8 mouse cellular contexts compared by ENCODE assay signal in genomic region chr13:21172241-21173027, GRCm38 (mm10). TPM values are rescaled to one million over a fixed set of nuclear protein-coding genes. Genes with fewer than 3 reads are reported as not detected.
DNase-seq lines count a peak whose midpoint lies in the region; ATAC-seq and TF ChIP-seq lines count a peak whose summit lies in the region.

No protein-coding gene starts in this region.

- H3K4me2 ChIP-seq in limb, embryonic 11.5 days (ENCODE audit: low read depth, severe bottlenecking): peak overlapping the region; percentile 53

- H3K27me3 ChIP-seq in limb, embryonic 11.5 days (ENCODE audit: control insufficient read depth, insufficient read depth, low read length): no peaks in the 10 kb centered on the region
- no peaks in the 10 kb centered on the region for H3K27me3 ChIP-seq in midbrain, embryonic 10.5 days (ENCODE audit: low read depth, poor library complexity, severe bottlenecking)

- no peaks in the 10 kb centered on the region for H3K9me3 ChIP-seq in limb, embryonic 11.5 days (ENCODE audit: control insufficient read depth, low read length)
- H3K9me3 ChIP-seq in midbrain, embryonic 10.5 days (replicated peaks): no peaks in the 10 kb centered on the region

- under 1% methylated on average over 16 of the region's 16 CpGs for WGBS in limb, embryonic 11.5 days
- under 1% methylated on average over 16 of the region's 16 CpGs for WGBS in midbrain, embryonic 10.5 days

- H3K4me1 ChIP-seq in cortical plate, adult 2 months (ENCODE audit: control insufficient read depth, insufficient read depth, low read length): no peaks in the 10 kb centered on the region
- H3K4me1 ChIP-seq in limb, embryonic 11.5 days (ENCODE audit: control insufficient read depth, insufficient read depth, low read length): peaks cover 4% of the 10 kb centered on the region; the same call in 1 of the 2 replicates
- H3K4me1 ChIP-seq in midbrain, embryonic 10.5 days: peaks cover 25% of the 10 kb centered on the region

- H3K36me3 ChIP-seq in limb, embryonic 11.5 days (ENCODE audit: control insufficient read depth, insufficient read depth, low read length): no peaks in the 10 kb centered on the region
- H3K36me3 ChIP-seq in midbrain, embryonic 10.5 days: no peaks in the 10 kb centered on the region

- DNase-seq in right cerebral cortex, adult 18-20 months: peak; percentile 74
- no peak for DNase-seq in right cerebral cortex, postnatal 36 days (ENCODE audit: low spot score in 2 of 2)
- DNase-seq in gastrocnemius, adult 8-10 months (ENCODE audit: low spot score in 2 of 2): peak; percentile 17 to 40
- DNase-seq in induced T-regulatory cell, adult 2 months (ENCODE audit: low read depth): peak; percentile 89
- DNase-seq in limb, embryonic 11.5 days (ENCODE audit: low spot score): peak; percentile 88
- DNase-seq in midbrain, embryonic 10.5 days (ENCODE audit: low spot score): peak; percentile 84
- DNase-seq in spleen, postnatal 10 days (ENCODE audit: low spot score in 2 of 2): peak; percentile 49 to 69

- peak; percentile 56; the same call in 1 of the 2 replicates for ATAC-seq in limb, embryonic 11.5 days (ENCODE audit: insufficient number of reproducible peaks, low FRiP score, low TSS enrichment, low read depth)

- H3K4me3 ChIP-seq in cortical plate, adult 2 months (ENCODE audit: insufficient read depth, low read length): peak overlapping the region; percentile 30
- H3K4me3 ChIP-seq in limb, embryonic 11.5 days (ENCODE audit: low read depth, low read length): peak overlapping the region; percentile 41
- H3K4me3 ChIP-seq in midbrain, embryonic 10.5 days: peak overlapping the region; percentile 64

- no peak overlapping the region for H3K27ac ChIP-seq in cortical plate, adult 2 months (ENCODE audit: insufficient read depth, low read length)
- no peak overlapping the region for H3K27ac ChIP-seq in limb, embryonic 11.5 days (replicated peaks; ENCODE audit: low read depth, low read length)
- H3K27ac ChIP-seq in midbrain, embryonic 10.5 days (replicated peaks): peak overlapping the region; percentile 75; the same call in 1 of the 2 replicates

- no peak for TF ChIP-seq CTCF in cortical plate, adult 2 months (IDR thresholded peaks at IDR 0.05; ENCODE audit: extremely low read depth, insufficient read depth, low read length)

- no peak overlapping the region for H3K9ac ChIP-seq in limb, embryonic 11.5 days (ENCODE audit: low read length)

- no peak for TF ChIP-seq POLR2A in cortical plate, adult 2 months (IDR thresholded peaks at IDR 0.05; ENCODE audit: extremely low read depth, insufficient read depth, low read length)

RNA-seq across cellular contexts. Expression of gene Trim27, which starts 6.8 kb away (rescaled TPM):
- 30.4 and 30.5 TPM in 2 replicates for polyA plus RNA-seq in cortical plate, adult 2 months (2012; rRNA removed)
- total RNA-seq in gastrocnemius, adult 8-10 months (2022): 10 to 100 TPM; 22.7 to 27.5 (median 25.3) TPM
- 183 and 190 TPM in 2 replicates for polyA plus RNA-seq in limb, embryonic 11.5 days (2014; fragmentation: Nextera tagmentation; extraction: Ambion mirVana)
- polyA plus RNA-seq in midbrain, embryonic 10.5 days (2016; fragmentation: Nextera tagmentation; extraction: Ambion mirVana): 146 and 162 TPM in 2 replicates

RNA-seq across cellular contexts. Expression of gene Olfr1368, which starts 26.8 kb away (rescaled TPM):
- polyA plus RNA-seq in cortical plate, adult 2 months (2012; rRNA removed): not detected in 2 replicates
- total RNA-seq in gastrocnemius, adult 8-10 months (2022): not detected
- not detected in 2 replicates for polyA plus RNA-seq in limb, embryonic 11.5 days (2014; fragmentation: Nextera tagmentation; extraction: Ambion mirVana)
- not detected in 2 replicates for polyA plus RNA-seq in midbrain, embryonic 10.5 days (2016; fragmentation: Nextera tagmentation; extraction: Ambion mirVana)

RNA-seq across cellular contexts. Expression of gene Olfr263, which starts 43.0 kb away (rescaled TPM):
- not detected in 2 replicates for polyA plus RNA-seq in cortical plate, adult 2 months (2012; rRNA removed)
- not detected for total RNA-seq in gastrocnemius, adult 8-10 months (2022)
- polyA plus RNA-seq in limb, embryonic 11.5 days (2014; fragmentation: Nextera tagmentation; extraction: Ambion mirVana): not detected in 2 replicates
- polyA plus RNA-seq in midbrain, embryonic 10.5 days (2016; fragmentation: Nextera tagmentation; extraction: Ambion mirVana): not detected in 2 replicates

Comparison
In these comparisons a context has a peak if more than half of its experiments do, and no peak if none do; other contexts are left out.
1. DNase-seq: peak in right cerebral cortex, adult 18-20 months (single experiment), gastrocnemius, adult 8-10 months (2 of 2), induced T-regulatory cell, adult 2 months (single experiment), limb, embryonic 11.5 days (single experiment), midbrain, embryonic 10.5 days (single experiment) and spleen, postnatal 10 days (2 of 2); none in right cerebral cortex, postnatal 36 days (0 of 2).
2. Peak in every context shown above with its lines, with median percentiles within 50 percentile points of each other: H3K4me3 ChIP-seq.